ENCODE assay signal across 8 mouse cellular contexts in genomic region chr13:113046211-113046883, GRCm38 (mm10). TPM values are rescaled to one million over a fixed set of nuclear protein-coding genes. Genes with fewer than 3 reads are reported as not detected.
DNase-seq lines count a peak whose midpoint lies in the region; ATAC-seq and TF ChIP-seq lines count a peak whose summit lies in the region.

TSS of gene Gpx8 (minus strand) at chr13:113046410.

- H3K4me1 ChIP-seq in forebrain, embryonic 12.5 days, result peaks cover 12% of the 10 kb centered on the region
- H3K4me1 ChIP-seq in lung, adult 2 months (ENCODE audit: control insufficient read depth, insufficient read depth, low read length), result peaks cover 2% of the 10 kb centered on the region; the same call in 1 of the 2 replicates
- peaks cover 8% of the 10 kb centered on the region; the same call in 1 of the 2 replicates for H3K4me1 ChIP-seq in neural tube, embryonic 15.5 days

- H3K9me3 ChIP-seq in forebrain, embryonic 12.5 days, result no peaks in the 10 kb centered on the region
- no peaks in the 10 kb centered on the region for H3K9me3 ChIP-seq in neural tube, embryonic 15.5 days (replicated peaks)

- peaks cover 36% of the 10 kb centered on the region for H3K79me2 ChIP-seq in C2C12 (ENCODE audit: control insufficient read depth, insufficient read depth)

- H3K36me3 ChIP-seq in C2C12 (ENCODE audit: control insufficient read depth, insufficient read depth), result peaks cover 24% of the 10 kb centered on the region
- H3K36me3 ChIP-seq in forebrain, embryonic 12.5 days (replicated peaks), result peaks cover 5% of the 10 kb centered on the region; the same call in 1 of the 2 replicates
- H3K36me3 ChIP-seq in neural tube, embryonic 15.5 days, result no peaks in the 10 kb centered on the region

- H3K9ac ChIP-seq in forebrain, embryonic 12.5 days, result peak within 1 kb of the TSS; percentile 58
- peak within 1 kb of the TSS; percentile 48 for H3K9ac ChIP-seq in neural tube, embryonic 15.5 days (replicated peaks)

- TF ChIP-seq POLR2A in lung, adult 2 months (IDR thresholded peaks at IDR 0.05; ENCODE audit: borderline replicate concordance, extremely low read depth, low read depth, low read length), result no peak

- peak; percentile 90 for ATAC-seq in forebrain, embryonic 12.5 days (ENCODE audit: low FRiP score)
- ATAC-seq in neural tube, embryonic 15.5 days (ENCODE audit: low FRiP score), result peak; percentile 86

- peak within 1 kb of the TSS; percentile 81 for H3ac ChIP-seq in C2C12 (ENCODE audit: control insufficient read depth, insufficient read length, low read depth)

- peak within 1 kb of the TSS; percentile 42 for H3K4me3 ChIP-seq in C2C12 (ENCODE audit: insufficient read depth, poor library complexity, severe bottlenecking)
- H3K4me3 ChIP-seq in forebrain, embryonic 12.5 days (replicated peaks), result peak within 1 kb of the TSS; percentile 51
- peak within 1 kb of the TSS; percentile 73 for H3K4me3 ChIP-seq in lung, adult 2 months (replicated peaks; ENCODE audit: extremely low read depth, low read depth, low read length)
- H3K4me3 ChIP-seq in neural tube, embryonic 15.5 days (replicated peaks), result peak within 1 kb of the TSS; percentile 50

- TF ChIP-seq CTCF in C2C12 (IDR thresholded peaks at IDR 0.05; ENCODE audit: control insufficient read depth, insufficient read depth, insufficient read length), result no peak
- TF ChIP-seq CTCF in lung, adult 2 months (IDR thresholded peaks at IDR 0.05; ENCODE audit: insufficient read depth, low read length), result no peak

- H3K4me2 ChIP-seq in forebrain, embryonic 12.5 days, result peak within 1 kb of the TSS; percentile 53
- peak within 1 kb of the TSS; percentile 80 for H3K4me2 ChIP-seq in neural tube, embryonic 15.5 days

- H3K27me3 ChIP-seq in C2C12 (ENCODE audit: control insufficient read depth, insufficient read depth, insufficient read length), result no peaks in the 10 kb centered on the region
- H3K27me3 ChIP-seq in forebrain, embryonic 12.5 days, result no peaks in the 10 kb centered on the region
- H3K27me3 ChIP-seq in neural tube, embryonic 15.5 days (replicated peaks), result peaks cover 3% of the 10 kb centered on the region; the same call in 1 of the 2 replicates

- no peak within 1 kb of the TSS for H3K27ac ChIP-seq in forebrain, embryonic 12.5 days
- H3K27ac ChIP-seq in neural tube, embryonic 15.5 days (replicated peaks), result peak within 1 kb of the TSS; percentile 37; the same call in 1 of the 2 replicates

- peaks cover 33% of the 10 kb centered on the region for H3K79me3 ChIP-seq in C2C12 (ENCODE audit: low read depth)

- DNase-seq in adrenal gland, adult (ENCODE audit: inconsistent age in 2 of 2, low spot score in 1 of 2), result peak; percentile 70 to 88
- peak; percentile 78 to 80 for DNase-seq in heart, postnatal 10 days
- peak; percentile 55 to 69 for DNase-seq in kidney, postnatal 36 days
- peak; percentile 60 for DNase-seq in lung, adult 2 months
- DNase-seq in urinary bladder, postnatal 14 days (ENCODE audit: low spot score), result peak; percentile 73

- WGBS in forebrain, embryonic 12.5 days, result 5% methylated on average over 21 of the region's 21 CpGs
- WGBS in lung, adult 2 months, result 4% methylated on average over 21 of the region's 21 CpGs
- WGBS in neural tube, embryonic 15.5 days, result 6% methylated on average over 21 of the region's 21 CpGs

- intact Hi-C loops in heart, postnatal 10 days (cut with DNase I), result loop anchor here (1.0 to 10.0 kb wide), 3 partner anchors 219 to 628 kb away; partner anchors contain the start of gene Snx18

TF ChIP-seq in C2C12, 6 proteins besides CTCF, POLR2A, EP300 and RAD21:
- TF ChIP-seq MYOG (IDR thresholded peaks at IDR 0.05; ENCODE audit: control insufficient read depth, extremely low read depth, insufficient read length), result no peak
- TF ChIP-seq FOSL1 (IDR thresholded peaks at IDR 0.05; ENCODE audit: insufficient read depth, low read length, poor library complexity, severe bottlenecking), result no peak
- no peak for TF ChIP-seq MAX (IDR thresholded peaks at IDR 0.05)
- no peak for TF ChIP-seq CEBPB (IDR thresholded peaks at IDR 0.05; ENCODE audit: low read depth)
- TF ChIP-seq MYOD1 (IDR thresholded peaks at IDR 0.05; ENCODE audit: control insufficient read depth, insufficient read length, low read depth), result no peak
- TF ChIP-seq USF1 (IDR thresholded peaks at IDR 0.05; ENCODE audit: low read depth), result no peak

RNA-seq across cellular contexts. Expression of gene Gpx8, which starts in this region (rescaled TPM):
- 210 TPM for polyA plus RNA-seq in C2C12 (2012; fragmentation: generic; extraction: Trizol)
- polyA plus RNA-seq in forebrain, embryonic 12.5 days (2016; fragmentation: Nextera tagmentation; extraction: Ambion mirVana), result 77.0 and 81.2 TPM in 2 replicates
- total RNA-seq in heart, postnatal 10 days (2021), result 10 to 100 TPM; 49.0 to 59.0 TPM
- 6.8 and 10.6 TPM in 2 replicates for polyA plus RNA-seq in lung, adult 2 months (2012; rRNA removed)
- polyA plus RNA-seq in neural tube, embryonic 15.5 days (2015; fragmentation: Nextera tagmentation; extraction: Ambion mirVana), result 59.3 and 62.5 TPM in 2 replicates
